Mouse (Mus musculus) spleen, adult 2 months (tissue): ENCODE results near the gene Ccm2l. TPM values are rescaled to one million over a fixed set of nuclear protein-coding genes. Genes with fewer than 3 reads are reported as not detected.

Experiments used
- DNase-seq, 2 experiments: peaks; one replicate each; pipeline versions ENCODE4 v3.0.0 to v3.0.0-alpha.2; 2012 to 2021; ENCODE audit warnings: low spot score in 2 of 2, low read depth in 1 of 2
- H3K27ac ChIP-seq: fragments of 200-500 bp; 2 replicates; pipeline ENCODE4 v1.5.1; 2012; ENCODE audit warnings: low read length, inconsistent platforms; ENCODE audit not compliant: insufficient read depth
- H3K27me3 ChIP-seq: fragments of 200-500 bp; 2 replicates; pipeline ENCODE4 v1.6.1; 2012; ENCODE audit warnings: mild to moderate bottlenecking, moderate library complexity, low read length, inconsistent platforms; ENCODE audit not compliant: control insufficient read depth, insufficient read depth
- H3K36me3 ChIP-seq: fragments of 200-500 bp; 2 replicates; pipeline ENCODE4 v1.6.1; 2012; ENCODE audit warnings: mild to moderate bottlenecking, low read length, inconsistent platforms; ENCODE audit not compliant: control insufficient read depth, insufficient read depth
- H3K4me1 ChIP-seq: fragments of 200-500 bp; 2 replicates; pipeline ENCODE4 v1.6.1; 2011; ENCODE audit warnings: inconsistent platforms; ENCODE audit not compliant: control insufficient read depth, insufficient read depth, insufficient read length
- H3K4me3 ChIP-seq: fragments of 200-500 bp; 2 replicates; pipeline ENCODE4 v1.5.1; 2011; ENCODE audit warnings: mild to moderate bottlenecking, inconsistent platforms; ENCODE audit not compliant: insufficient read depth, insufficient read length; ENCODE audit errors: extremely low read depth
- CTCF ChIP-seq: fragments of 200-500 bp; IDR thresholded peaks from 2 replicates; pipeline ENCODE4 v1.5.1; 2011; ENCODE audit warnings: mild to moderate bottlenecking, inconsistent platforms; ENCODE audit not compliant: insufficient read depth, insufficient read length, insufficient replicate concordance; ENCODE audit errors: extremely low read depth
- POLR2A ChIP-seq: fragments of 200-500 bp; IDR thresholded peaks from 2 replicates; pipeline ENCODE4 v1.6.1; 2011; ENCODE audit warnings: low read depth, low read length, inconsistent platforms
- WGBS: fragments of 180-500 bp; shearing (Covaris S2); methylation state at CpG from one replicate; pipeline ENCODE4 v1.1.7; 2018; 5-methylcytosine and 5-hydroxymethylcytosine counted together
- polyA plus RNA-seq: library from polyadenylated mRNA; depleted of rRNA; stranded (reverse); fragments of >200 nt; gene quantifications from 2 replicates; pipeline ENCODE4 v1.2.3, GENCODE M21; 2012; rRNA removed

The Ccm2l gene
- 17.5 and 19.2 TPM in 2 replicates for polyA plus RNA-seq

- TF ChIP-seq CTCF (no peak), POLR2A (no peak)
- H3K27me3 ChIP-seq = no peaks in the 10 kb centered on the region
- WGBS = 29% methylated on average over 12 of the region's 12 CpGs
- no peaks in the 10 kb centered on the region for H3K4me1 ChIP-seq
- no peak for DNase-seq
- peak within 1 kb of the TSS; percentile 5; the same call in 1 of the 2 replicates for H3K4me3 ChIP-seq
- H3K27ac ChIP-seq = peak within 1 kb of the TSS; percentile 40; the same call in 1 of the 2 replicates
- no peaks in the 10 kb centered on the region for H3K36me3 ChIP-seq
Observed at GRCm38 (mm10) chr2:153065747-153066508, at the start of gene Ccm2l. Gene Ccm2l, plus strand, starts transcription at chr2:153065955.

- Histone ChIP-seq H3K27me3 (no peaks in the 10 kb centered on the region; the same call in 1 of the 2 replicates), H3K36me3 (peaks cover 1% of the 10 kb centered on the region; the same call in 1 of the 2 replicates), H3K4me3 (no peak overlapping the region), H3K4me1 (peaks cover 4% of the 10 kb centered on the region; the same call in 1 of the 2 replicates), H3K27ac (no peak overlapping the region)
- no peak for DNase-seq
- WGBS = 55% methylated on average over 5 of the region's 5 CpGs
- TF ChIP-seq POLR2A = no peak
- no peak for TF ChIP-seq CTCF
Observed at GRCm38 (mm10) chr2:153016786-153017185, 49.0 kb upstream of the Ccm2l start.

- no peak for TF ChIP-seq POLR2A
- no peak for TF ChIP-seq CTCF
- H3K4me3 ChIP-seq = no peak overlapping the region
- H3K27me3 ChIP-seq = no peaks in the 10 kb centered on the region; the same call in 1 of the 2 replicates
- H3K4me1 ChIP-seq = no peaks in the 10 kb centered on the region
- H3K36me3 ChIP-seq = no peaks in the 10 kb centered on the region
- no peak overlapping the region for H3K27ac ChIP-seq
- WGBS = 86% methylated on average over 3 of the region's 3 CpGs
- no peak for DNase-seq
Observed at GRCm38 (mm10) chr2:153019355-153019754, 46.4 kb upstream of the Ccm2l start.

GRCm38 (mm10) chr2:153021163-153021562 is 44.6 kb upstream of the Ccm2l start:
- Histone ChIP-seq H3K27me3 (no peaks in the 10 kb centered on the region; the same call in 1 of the 2 replicates), H3K4me1 (no peaks in the 10 kb centered on the region), H3K4me3 (no peak overlapping the region), H3K36me3 (no peaks in the 10 kb centered on the region), H3K27ac (no peak overlapping the region)
- WGBS = 60% methylated on average over 3 of the region's 3 CpGs
- no peak for DNase-seq
- TF ChIP-seq CTCF (no peak), POLR2A (no peak)

GRCm38 (mm10) chr2:153022855-153023254 is 42.9 kb upstream of the Ccm2l start:
- Histone ChIP-seq H3K4me3 (no peak overlapping the region), H3K4me1 (no peaks in the 10 kb centered on the region), H3K36me3 (no peaks in the 10 kb centered on the region), H3K27ac (no peak overlapping the region), H3K27me3 (no peaks in the 10 kb centered on the region; the same call in 1 of the 2 replicates)
- WGBS = 66% methylated on average over 4 of the region's 4 CpGs
- TF ChIP-seq POLR2A = no peak
- TF ChIP-seq CTCF = no peak
- DNase-seq = no peak

- 62% methylated on average over 7 of the region's 7 CpGs for WGBS
- Histone ChIP-seq H3K27ac (no peak overlapping the region), H3K36me3 (no peaks in the 10 kb centered on the region), H3K27me3 (peaks cover 2% of the 10 kb centered on the region; the same call in 1 of the 2 replicates), H3K4me3 (no peak overlapping the region), H3K4me1 (no peaks in the 10 kb centered on the region)
- no peak for TF ChIP-seq POLR2A
- TF ChIP-seq CTCF = no peak
- DNase-seq = no peak
Observed at GRCm38 (mm10) chr2:153026052-153026451, 39.7 kb upstream of the Ccm2l start.

- no peaks in the 10 kb centered on the region for H3K36me3 ChIP-seq
- DNase-seq = no peak
- H3K4me1 ChIP-seq = peaks cover 6% of the 10 kb centered on the region; the same call in 1 of the 2 replicates
- H3K4me3 ChIP-seq = no peak overlapping the region
- H3K27me3 ChIP-seq = peaks cover 12% of the 10 kb centered on the region
- WGBS = 62% methylated on average over 4 of the region's 4 CpGs
- H3K27ac ChIP-seq = no peak overlapping the region
- TF ChIP-seq CTCF (no peak), POLR2A (no peak)
Observed at GRCm38 (mm10) chr2:153027501-153027900, 38.3 kb upstream of the Ccm2l start.
